Mouse (Mus musculus) CH12F3 (cell line): ENCODE measurements around the gene Usp12.

Source experiments
- in situ Hi-C: fragments of 300-500 bp; cut with MboI; formaldehyde crosslinking; loops from 2 replicates; pipeline ENCODE4 v1.14.3; 2020; ENCODE audit warnings: low sequenced_read_pairs

Usp12 gene

GRCm38 (mm10) chr5:146700099-146700498 is 94.7 kb downstream of the Usp12 start:
- in situ Hi-C loops: loop anchor here (10.0 kb wide), 2 partner anchors 205 to 615 kb away; no protein-coding TSS in a partner anchor

DNA sequence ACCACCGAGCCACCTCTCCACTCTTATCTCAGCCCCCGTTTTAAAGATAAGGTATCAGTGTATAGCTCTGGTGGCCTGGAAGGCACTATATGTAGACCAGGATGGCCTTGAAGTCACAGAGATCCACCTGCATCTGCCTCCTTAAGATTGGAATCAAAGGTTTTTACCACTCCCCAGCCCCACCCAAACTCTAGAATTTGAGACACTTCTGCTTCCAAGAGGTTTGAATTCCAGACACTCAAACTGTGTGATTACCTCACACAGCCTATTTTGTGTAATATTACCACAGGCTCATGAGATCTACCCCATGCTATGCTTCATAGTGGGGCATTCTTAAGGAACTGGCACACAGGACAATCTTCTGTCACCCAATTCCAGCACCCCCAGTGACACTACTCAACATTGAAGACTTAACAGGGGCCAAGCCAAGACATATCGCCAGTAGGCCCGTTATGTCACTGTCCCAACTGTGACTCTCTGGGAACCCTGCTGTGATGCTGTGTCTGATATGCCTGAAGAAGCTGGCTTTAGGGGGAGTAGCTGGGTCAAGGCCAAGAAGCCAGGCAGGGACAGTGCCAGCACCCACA is 95.3 kb downstream of the Usp12 start:
- in situ Hi-C loops: loop anchor here (10.0 kb wide), 2 partner anchors 205 to 615 kb away; no protein-coding TSS in a partner anchor

GRCm38 (mm10) chr5:146695543-146695942 is 99.3 kb downstream of the Usp12 start:
- in situ Hi-C loops: no loop called here

DNA sequence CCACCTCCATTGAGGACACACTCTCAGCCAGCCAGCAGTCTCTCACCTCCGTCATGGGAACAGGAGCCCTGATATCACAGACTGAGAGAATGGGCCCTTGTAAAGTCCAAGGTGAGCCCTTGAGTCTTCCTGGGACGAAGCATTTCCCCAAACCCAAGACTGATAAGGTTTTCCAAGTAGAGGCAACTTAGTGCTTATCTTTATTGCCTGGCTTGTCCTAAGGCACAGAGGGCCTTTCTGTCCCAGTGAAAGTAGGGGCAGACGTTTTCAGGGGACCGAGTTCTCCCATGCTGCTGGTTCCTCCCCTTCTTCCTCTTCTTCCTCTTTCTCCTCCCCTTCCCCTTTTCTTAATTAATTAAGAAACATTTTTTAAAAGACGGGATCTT is 101.8 kb downstream of the Usp12 start:
- in situ Hi-C loops: no loop called here

- in situ Hi-C loops: no loop called here
These were observed 102.3 kb downstream of the Usp12 start for GRCm38 (mm10) chr5:146692361-146692975.

GRCm38 (mm10) chr5:146691745-146692144 is 103.1 kb downstream of the Usp12 start:
- in situ Hi-C loops: no loop called here

- in situ Hi-C loops: no loop called here
These were observed 107.1 kb downstream of the Usp12 start for GRCm38 (mm10) chr5:146687541-146688313.

DNA sequence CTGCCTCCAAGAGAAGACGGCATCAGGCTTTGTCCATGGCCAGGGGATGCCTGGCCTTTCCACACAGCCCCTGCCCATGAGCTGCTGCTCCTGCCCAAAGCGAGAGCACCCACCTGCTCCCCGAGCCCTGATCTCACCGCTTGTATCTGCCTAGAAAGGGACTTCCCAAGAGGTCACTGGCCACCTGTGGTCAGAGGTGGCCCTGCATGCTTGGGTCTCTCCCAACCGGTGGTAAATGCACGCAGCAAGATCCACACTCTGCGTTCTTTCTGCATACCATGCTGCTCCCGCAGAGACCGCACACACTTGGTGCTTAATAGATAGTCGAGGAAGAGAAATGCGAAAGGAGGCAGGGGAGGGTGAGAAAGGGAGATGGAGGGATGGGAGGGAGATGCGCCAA is 107.9 kb downstream of the Usp12 start:
- in situ Hi-C loops: no loop called here
